Mouse (Mus musculus) embryonic facial prominence, embryonic 11.5 days (tissue): ENCODE data around the gene Gm49321. TPM values are rescaled to one million over a fixed set of nuclear protein-coding genes. Genes with fewer than 3 reads are reported as not detected.

Experiments used
- ATAC-seq: fragments of 200-750 bp; cut with Nextera tagmentation; replicated peaks from 2 replicates; pipeline ENCODE4 v1.8.0; 2017; ENCODE audit warnings: low read depth; ENCODE audit not compliant: insufficient number of reproducible peaks, low FRiP score, low TSS enrichment
- DNase-seq: peaks from one replicate; pipeline ENCODE4 v3.0.0-alpha.2; 2015; ENCODE audit warnings: low spot score
- H3K27ac ChIP-seq: fragments of 300-500 bp; sonication (generic); replicated peaks from 2 replicates; pipeline ENCODE4 v1.5.1; 2014; ENCODE audit warnings: mild to moderate bottlenecking, low read depth, low read length, control low read depth
- H3K27me3 ChIP-seq: fragments of 300-500 bp; sonication (generic); 2 replicates; pipeline ENCODE4 v1.6.1; 2014; ENCODE audit warnings: mild to moderate bottlenecking, low read length, moderate library complexity, mixed read lengths; ENCODE audit not compliant: control insufficient read depth, insufficient read depth
- H3K36me3 ChIP-seq: fragments of 300-500 bp; sonication (generic); replicated peaks from 2 replicates; pipeline ENCODE4 v1.6.1; 2014; ENCODE audit warnings: low read depth, mild to moderate bottlenecking, low read length, moderate library complexity, mixed read lengths; ENCODE audit not compliant: control insufficient read depth, insufficient read depth
- H3K4me1 ChIP-seq: fragments of 300-500 bp; sonication (generic); 2 replicates; pipeline ENCODE4 v1.6.1; 2014; ENCODE audit warnings: low read length, mixed read lengths; ENCODE audit not compliant: control insufficient read depth, insufficient read depth
- H3K4me2 ChIP-seq: fragments of 300-500 bp; sonication (generic); 2 replicates; pipeline ENCODE4 v1.6.1; 2014; ENCODE audit warnings: low read depth, mild to moderate bottlenecking, control low read depth, low read length, moderate library complexity
- H3K4me3 ChIP-seq: fragments of 300-500 bp; sonication (generic); 2 replicates; pipeline ENCODE4 v1.5.1; 2014; ENCODE audit warnings: low read depth, low read length, control low read depth
- H3K9ac ChIP-seq: fragments of 300-500 bp; sonication (generic); replicated peaks from 2 replicates; pipeline ENCODE4 v1.6.1; 2014; ENCODE audit warnings: mild to moderate bottlenecking, control low read depth, low read length
- H3K9me3 ChIP-seq: fragments of 300-500 bp; sonication (generic); replicated peaks from 2 replicates; pipeline ENCODE4 v1.6.1; 2016; ENCODE audit warnings: mild to moderate bottlenecking, low read length, inconsistent platforms, mixed read lengths; ENCODE audit not compliant: control insufficient read depth
- WGBS: fragments of 180-500 bp; shearing (Covaris S2); extraction: QIAGEN DNeasy Blood & Tissue Kit; methylation state at CpG from one replicate; pipeline ENCODE4 v1.1.7; 2014; 5-methylcytosine and 5-hydroxymethylcytosine counted together
- polyA plus RNA-seq: library from polyadenylated mRNA; unstranded; fragments of >200 nt; fragmentation: Nextera tagmentation; extraction: Ambion mirVana; gene quantifications from 2 replicates; pipeline ENCODE4 v1.2.1, GENCODE M21; 2014

The Gm49321 gene
- polyA plus RNA-seq, result 14.8 and 15.0 TPM in 2 replicates

DNA sequence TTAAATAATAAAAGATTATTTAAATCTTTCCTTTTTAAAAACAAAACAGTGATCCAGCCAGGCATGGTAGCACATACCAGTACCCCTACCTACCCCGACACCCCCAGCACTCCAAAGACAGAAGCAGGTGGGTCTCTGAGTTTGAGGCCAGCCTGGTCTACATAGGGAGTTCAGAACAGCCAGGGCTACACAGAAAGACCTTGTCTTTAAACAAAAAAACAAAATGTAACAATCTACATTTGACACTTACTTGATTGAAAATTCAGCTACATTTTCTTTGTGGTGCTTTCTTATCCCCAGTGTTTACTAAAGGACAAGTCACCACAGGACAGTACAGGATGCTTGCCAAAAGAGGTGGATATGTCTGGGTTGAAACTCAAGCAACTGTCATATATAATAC is at the start of gene Gm49321:
TSS of gene Gm49321 (plus strand) at position 301 of the 400 bp plus-strand sequence.
- no peaks in the 10 kb centered on the region for H3K27me3 ChIP-seq
- no peaks in the 10 kb centered on the region for H3K4me1 ChIP-seq
- H3K27ac ChIP-seq, result no peak within 1 kb of the TSS
- DNase-seq (no peak), ATAC-seq (no peak)
- no peaks in the 10 kb centered on the region for H3K9me3 ChIP-seq
- H3K4me2 ChIP-seq, result no peak within 1 kb of the TSS
- 93% methylated on average over 1 of the region's 1 CpGs for WGBS
- H3K9ac ChIP-seq, result no peak within 1 kb of the TSS
- peaks cover 7% of the 10 kb centered on the region for H3K36me3 ChIP-seq
- H3K4me3 ChIP-seq, result no peak within 1 kb of the TSS

DNA sequence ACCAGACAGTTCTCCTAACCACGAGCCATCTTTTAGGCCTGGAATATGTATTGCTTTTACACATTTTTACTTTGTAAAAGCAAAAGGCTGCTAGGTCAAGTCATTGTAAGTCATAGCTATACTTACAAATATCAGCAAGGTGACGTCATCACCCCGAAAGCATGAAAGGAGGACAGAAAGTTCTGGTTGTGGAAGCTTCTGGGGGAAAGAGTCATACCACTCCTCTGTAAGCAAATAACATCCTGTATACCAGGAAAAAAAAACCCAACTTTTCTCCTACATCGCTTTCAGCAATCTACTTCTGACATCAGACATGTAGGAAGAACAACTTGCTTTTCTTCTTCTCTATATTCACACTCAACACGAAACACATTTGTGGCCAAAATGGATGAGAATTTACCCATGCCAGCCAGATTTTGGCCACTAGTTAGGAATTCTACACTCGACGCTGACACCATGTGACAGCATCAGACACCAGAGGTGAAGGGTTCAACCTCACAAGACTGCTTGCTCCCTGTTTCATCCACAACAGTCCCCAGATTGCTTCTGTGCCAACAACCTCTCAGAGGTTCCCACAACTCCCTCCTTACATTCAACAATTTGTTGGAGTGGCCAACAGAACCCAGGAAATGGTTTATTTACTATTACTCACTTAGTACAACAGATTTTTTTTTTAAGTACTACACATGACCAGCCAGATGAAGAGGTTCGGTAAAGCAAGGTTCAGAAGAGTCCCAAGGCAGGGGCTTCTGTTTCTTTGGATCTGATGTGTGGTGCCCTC is 49.3 kb upstream of the Gm49321 start:
- Histone ChIP-seq H3K27ac (no peak overlapping the region), H3K4me3 (no peak overlapping the region), H3K4me1 (no peaks in the 10 kb centered on the region), H3K27me3 (no peaks in the 10 kb centered on the region), H3K36me3 (no peaks in the 10 kb centered on the region), H3K9ac (no peak overlapping the region), H3K9me3 (no peaks in the 10 kb centered on the region), H3K4me2 (no peak overlapping the region)
- ATAC-seq (no peak), DNase-seq (no peak)
- 86% methylated on average over 8 of the region's 8 CpGs for WGBS

DNA sequence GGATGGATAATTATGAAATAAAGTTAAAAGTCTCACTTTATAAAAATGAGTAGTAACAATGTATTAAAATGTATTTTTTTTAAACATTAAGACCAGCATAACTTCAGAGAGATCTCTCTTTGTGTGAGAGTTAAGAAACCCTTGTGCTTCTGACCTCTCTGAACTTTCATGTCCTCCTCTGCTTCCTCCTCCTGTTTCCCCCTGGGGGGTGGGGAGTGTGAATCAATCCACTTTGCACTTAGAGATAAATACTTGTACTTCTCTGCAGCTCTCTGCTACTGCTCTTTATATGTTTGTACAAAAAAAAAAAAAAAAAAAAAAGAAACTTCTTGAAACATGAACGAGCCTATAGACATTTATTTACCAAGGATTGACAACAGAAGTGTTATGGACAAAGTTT is 47.9 kb upstream of the Gm49321 start:
- Histone ChIP-seq H3K4me2 (no peak overlapping the region), H3K9ac (no peak overlapping the region), H3K36me3 (no peaks in the 10 kb centered on the region), H3K27ac (no peak overlapping the region), H3K4me1 (no peaks in the 10 kb centered on the region), H3K4me3 (no peak overlapping the region), H3K27me3 (no peaks in the 10 kb centered on the region), H3K9me3 (no peaks in the 10 kb centered on the region)
- DNase-seq (no peak), ATAC-seq (no peak)
- 54% methylated on average over 1 of the region's 1 CpGs for whole genome bisulfite sequencing

DNA sequence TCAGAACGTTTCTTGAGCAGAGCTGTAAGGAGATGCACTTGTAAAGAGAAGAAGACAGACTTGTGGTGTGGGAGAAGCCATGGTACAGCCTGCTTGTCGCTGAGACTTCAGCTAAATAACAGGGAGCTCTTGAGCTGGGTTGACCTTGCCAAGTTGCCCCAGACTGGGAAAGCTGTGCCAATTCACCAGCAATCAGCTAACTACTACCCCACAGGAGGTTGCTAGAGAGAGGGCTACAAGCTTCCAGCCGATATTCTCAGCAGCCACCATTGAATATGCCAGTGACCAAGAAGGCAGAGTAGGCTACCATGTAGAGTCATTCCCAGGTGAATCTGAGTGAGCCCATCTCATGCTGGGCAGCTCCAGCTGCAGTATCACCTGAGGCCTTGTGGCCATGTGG is 47.4 kb upstream of the Gm49321 start:
- H3K4me3 ChIP-seq, result no peak overlapping the region
- no peaks in the 10 kb centered on the region for H3K27me3 ChIP-seq
- H3K27ac ChIP-seq, result no peak overlapping the region
- ATAC-seq, result no peak
- no peak overlapping the region for H3K9ac ChIP-seq
- H3K9me3 ChIP-seq, result no peaks in the 10 kb centered on the region
- H3K4me1 ChIP-seq, result no peaks in the 10 kb centered on the region
- no peaks in the 10 kb centered on the region for H3K36me3 ChIP-seq
- WGBS, result 74% methylated on average over 3 of the region's 3 CpGs
- DNase-seq, result no peak
- no peak overlapping the region for H3K4me2 ChIP-seq

DNA sequence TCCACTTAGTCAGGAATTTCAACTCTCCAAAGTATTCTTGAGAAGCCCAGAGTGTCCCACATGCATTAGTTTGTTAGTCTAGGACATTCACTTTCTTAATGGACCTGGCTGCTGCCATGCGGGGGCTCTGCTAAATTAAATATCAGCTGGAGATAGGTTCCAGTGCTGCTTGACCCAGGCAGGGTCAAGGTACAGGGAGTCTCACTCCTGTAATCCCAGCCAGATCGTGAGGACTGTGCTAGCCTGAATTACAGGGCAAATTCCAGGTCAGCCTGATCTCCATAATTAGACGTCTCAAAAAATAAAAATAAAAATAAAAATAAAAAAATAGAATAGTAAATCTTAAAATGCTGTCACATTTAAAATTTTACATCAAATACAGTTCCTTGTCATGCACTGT is 44.8 kb upstream of the Gm49321 start:
- no peak overlapping the region for H3K4me3 ChIP-seq
- no peak overlapping the region for H3K27ac ChIP-seq
- H3K27me3 ChIP-seq, result no peaks in the 10 kb centered on the region
- no peaks in the 10 kb centered on the region for H3K36me3 ChIP-seq
- no peak overlapping the region for H3K9ac ChIP-seq
- no peaks in the 10 kb centered on the region for H3K4me1 ChIP-seq
- ATAC-seq, result no peak
- H3K9me3 ChIP-seq, result no peaks in the 10 kb centered on the region
- H3K4me2 ChIP-seq, result no peak overlapping the region
- 19% methylated on average over 3 of the region's 3 CpGs for WGBS
- DNase-seq, result no peak

DNA sequence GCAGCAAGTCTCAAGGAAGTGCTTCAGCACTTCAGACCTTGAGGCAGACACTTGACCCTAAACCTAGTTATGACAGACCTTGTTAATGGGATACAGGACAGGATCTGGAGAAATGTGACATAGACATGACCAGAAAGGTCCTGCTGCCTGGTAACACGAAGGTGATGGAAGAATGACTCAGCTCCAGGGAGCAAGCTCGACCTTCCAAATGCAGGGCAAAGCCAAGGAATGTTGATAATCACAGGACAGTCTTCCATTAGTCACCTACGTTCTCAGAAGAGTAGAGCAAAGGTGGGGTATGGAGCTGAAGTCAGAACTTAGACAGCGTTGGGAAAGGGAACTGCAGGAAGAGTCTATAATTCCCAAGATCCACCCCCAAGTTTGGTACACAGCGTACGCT is 42.6 kb upstream of the Gm49321 start:
- Histone ChIP-seq H3K4me1 (no peaks in the 10 kb centered on the region), H3K9me3 (no peaks in the 10 kb centered on the region), H3K9ac (no peak overlapping the region), H3K36me3 (no peaks in the 10 kb centered on the region), H3K27ac (no peak overlapping the region), H3K4me3 (no peak overlapping the region), H3K4me2 (no peak overlapping the region), H3K27me3 (no peaks in the 10 kb centered on the region)
- 76% methylated on average over 6 of the region's 6 CpGs for WGBS
- ATAC-seq (no peak), DNase-seq (no peak)

DNA sequence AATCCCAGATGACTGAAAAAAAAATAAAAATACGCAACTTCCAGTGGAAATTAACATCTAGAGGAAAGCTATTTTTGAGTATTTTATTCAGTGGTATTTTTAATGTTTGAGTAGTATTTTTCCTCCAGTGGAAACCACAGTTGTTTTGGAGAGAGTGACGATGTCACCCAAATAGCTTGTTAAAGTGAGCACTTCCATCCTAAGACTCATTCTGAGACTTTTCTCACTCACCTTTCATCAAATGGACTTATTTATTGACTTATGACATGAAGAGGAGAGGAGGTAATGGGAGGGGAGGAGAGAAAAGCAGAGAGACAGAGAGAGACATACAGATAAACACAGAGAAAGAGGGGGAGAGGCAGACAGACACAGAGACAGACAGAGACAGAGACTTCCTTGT is 41.8 kb upstream of the Gm49321 start:
- DNase-seq, result no peak
- no peak overlapping the region for H3K9ac ChIP-seq
- no peaks in the 10 kb centered on the region for H3K36me3 ChIP-seq
- H3K27ac ChIP-seq, result no peak overlapping the region
- no peak overlapping the region for H3K4me3 ChIP-seq
- no peak overlapping the region for H3K4me2 ChIP-seq
- no peaks in the 10 kb centered on the region for H3K4me1 ChIP-seq
- no peak for ATAC-seq
- H3K27me3 ChIP-seq, result no peaks in the 10 kb centered on the region
- 87% methylated on average over 2 of the region's 2 CpGs for WGBS
- H3K9me3 ChIP-seq, result no peaks in the 10 kb centered on the region

DNA sequence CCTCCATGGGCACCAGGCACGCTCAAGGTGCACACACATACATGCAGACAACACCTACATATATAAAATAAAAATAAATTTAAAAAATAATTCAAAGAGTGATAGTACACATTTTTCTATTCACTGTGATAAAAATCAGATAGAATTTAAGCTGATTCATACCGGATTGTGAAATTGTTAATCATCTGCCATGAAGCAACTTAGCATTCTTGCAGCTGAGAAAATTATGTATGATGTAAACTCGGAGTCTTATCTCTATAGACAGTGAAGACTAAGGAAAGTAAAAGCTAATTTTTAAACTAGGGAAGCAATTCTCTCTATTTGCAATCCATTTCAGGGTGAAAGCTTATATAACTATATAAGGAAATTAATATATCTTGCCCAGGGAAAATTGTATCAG is 41.0 kb upstream of the Gm49321 start:
- Histone ChIP-seq H3K27ac (no peak overlapping the region), H3K27me3 (no peaks in the 10 kb centered on the region), H3K36me3 (no peaks in the 10 kb centered on the region), H3K9me3 (no peaks in the 10 kb centered on the region), H3K4me2 (no peak overlapping the region), H3K4me1 (no peaks in the 10 kb centered on the region), H3K9ac (no peak overlapping the region), H3K4me3 (no peak overlapping the region)
- DNase-seq, result no peak
- no peak for ATAC-seq
- WGBS, result 86% methylated on average over 3 of the region's 3 CpGs
